Mouse (Mus musculus) heart, embryonic 10.5 days (tissue): ENCODE data around the gene Plekha7. TPM values are rescaled to one million over a fixed set of nuclear protein-coding genes. Genes with fewer than 3 reads are reported as not detected.

Experiments used
- DNase-seq: peaks from one replicate; pipeline ENCODE4 v3.0.0-alpha.2; 2017; ENCODE audit warnings: low spot score
- H3K27ac ChIP-seq: fragments of 300-500 bp; sonication (generic); 2 replicates; pipeline ENCODE4 v1.5.1; 2016; ENCODE audit warnings: mild to moderate bottlenecking
- H3K27me3 ChIP-seq: fragments of 300-500 bp; sonication (generic); 2 replicates; pipeline ENCODE4 v1.6.1; 2016; ENCODE audit warnings: mild to moderate bottlenecking; ENCODE audit not compliant: poor library complexity, insufficient read depth, severe bottlenecking
- H3K36me3 ChIP-seq: fragments of 300-500 bp; sonication (generic); 2 replicates; pipeline ENCODE4 v1.6.1; 2016; ENCODE audit warnings: mild to moderate bottlenecking, moderate library complexity
- H3K4me1 ChIP-seq: fragments of 300-500 bp; sonication (generic); 2 replicates; pipeline ENCODE4 v1.6.1; 2016; ENCODE audit warnings: mild to moderate bottlenecking
- H3K4me3 ChIP-seq: fragments of 300-500 bp; sonication (generic); 2 replicates; pipeline ENCODE4 v1.5.1; 2016; ENCODE audit warnings: mild to moderate bottlenecking, moderate library complexity
- H3K9me3 ChIP-seq: fragments of 300-500 bp; sonication (generic); 2 replicates; pipeline ENCODE4 v1.6.1; 2016; ENCODE audit warnings: mild to moderate bottlenecking, moderate library complexity
- WGBS: fragments of 180-500 bp; shearing (Covaris S2); methylation state at CpG from one replicate; pipeline ENCODE4 v1.1.7; 2016; 5-methylcytosine and 5-hydroxymethylcytosine counted together
- polyA plus RNA-seq: library from polyadenylated mRNA; unstranded; fragments of >200 nt; fragmentation: Nextera tagmentation; extraction: Ambion mirVana; gene quantifications from 2 replicates; pipeline ENCODE4 v1.2.1, GENCODE M21; 2016

Gene Plekha7
- polyA plus RNA-seq, 1 experiment from 2014 or later, result 49.0 TPM

DNA sequence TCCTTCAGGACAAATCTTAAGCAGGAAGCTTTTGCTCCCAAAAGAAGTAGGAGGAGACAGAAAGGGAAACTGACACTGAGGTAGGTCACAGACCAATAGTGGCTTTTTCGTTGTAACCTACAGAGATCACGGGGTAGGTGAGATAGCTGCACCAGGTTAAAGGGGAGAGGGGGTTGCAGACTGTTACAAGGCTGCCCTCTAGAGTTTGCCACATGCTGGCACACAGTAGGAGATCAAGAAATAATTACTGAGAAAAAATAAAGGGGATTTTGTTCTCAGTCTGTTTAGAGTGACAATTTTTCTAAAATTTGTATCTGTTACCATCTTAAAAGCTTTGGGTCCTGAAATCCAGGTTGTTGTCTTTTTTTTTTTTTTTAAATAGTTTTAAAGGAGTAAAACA lies 109.3 kb downstream of the Plekha7 start:
- Histone ChIP-seq H3K27ac (peak overlapping the region; percentile 81; the same call in 1 of the 2 replicates), H3K4me1 (peaks cover 95% of the 10 kb centered on the region), H3K36me3 (peaks cover 6% of the 10 kb centered on the region; the same call in 1 of the 2 replicates), H3K4me3 (peak overlapping the region; percentile 57), H3K27me3 (no peaks in the 10 kb centered on the region), H3K9me3 (no peaks in the 10 kb centered on the region)
- 5% methylated on average over 2 of the region's 2 CpGs for WGBS
- DNase-seq, result no peak

- DNase-seq, result peak; percentile 81
- H3K27me3 ChIP-seq, result no peaks in the 10 kb centered on the region
- no peaks in the 10 kb centered on the region for H3K9me3 ChIP-seq
- peak overlapping the region; percentile 57 for H3K4me3 ChIP-seq
- WGBS, result 11% methylated on average over 7 of the region's 7 CpGs
- H3K36me3 ChIP-seq, result peaks cover 6% of the 10 kb centered on the region; the same call in 1 of the 2 replicates
- peaks cover 94% of the 10 kb centered on the region for H3K4me1 ChIP-seq
- H3K27ac ChIP-seq, result peak overlapping the region; percentile 81
These were observed 109.8 kb downstream of the Plekha7 start for GRCm38 (mm10) chr7:116198407-116198806.

DNA sequence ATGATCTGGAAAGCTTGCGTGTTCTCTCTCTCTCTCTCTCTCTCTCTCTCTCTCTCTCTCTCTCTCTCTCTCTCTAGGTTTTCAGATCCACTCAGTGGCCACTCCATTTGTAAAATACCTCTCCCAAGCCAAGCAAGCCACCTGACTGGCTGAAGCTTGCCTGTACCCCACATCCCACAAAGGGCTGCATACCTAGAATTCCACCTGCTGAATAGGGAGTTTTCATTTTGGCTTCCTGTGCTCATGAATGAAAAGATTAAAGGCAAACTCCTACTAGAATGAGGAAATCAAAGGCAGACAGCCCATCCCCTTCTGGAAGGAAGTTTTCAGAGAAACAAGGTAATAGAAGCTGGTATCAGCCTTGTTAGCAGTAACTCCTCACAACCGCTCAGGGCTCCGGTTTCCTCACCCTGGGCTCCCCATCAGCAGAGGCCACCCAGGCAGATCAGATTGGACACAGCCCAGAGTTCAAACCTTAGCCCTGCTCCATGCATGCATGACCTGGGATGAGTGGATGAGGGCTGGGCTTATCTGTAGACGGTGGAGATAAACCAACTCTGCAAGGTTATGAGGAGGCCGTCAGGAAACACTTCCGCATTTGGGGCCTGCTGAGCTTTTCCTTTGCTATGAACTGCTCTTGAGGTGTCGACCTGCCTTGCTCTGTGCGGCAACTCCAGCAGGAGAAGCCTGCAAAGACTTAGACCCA lies 111.0 kb downstream of the Plekha7 start:
- peaks cover 95% of the 10 kb centered on the region for H3K4me1 ChIP-seq
- no peaks in the 10 kb centered on the region for H3K27me3 ChIP-seq
- H3K9me3 ChIP-seq, result no peaks in the 10 kb centered on the region
- no peak for DNase-seq
- WGBS, result 30% methylated on average over 8 of the region's 8 CpGs
- H3K4me3 ChIP-seq, result peak overlapping the region; percentile 57
- peak overlapping the region; percentile 81 for H3K27ac ChIP-seq
- H3K36me3 ChIP-seq, result peaks cover 6% of the 10 kb centered on the region; the same call in 1 of the 2 replicates

GRCm38 (mm10) chr7:116194996-116195395 lies 113.2 kb downstream of the Plekha7 start:
- H3K27ac ChIP-seq, result peak overlapping the region; percentile 81; the same call in 1 of the 2 replicates
- WGBS, result 81% methylated on average over 7 of the region's 7 CpGs

GRCm38 (mm10) chr7:116192966-116193365 lies 115.2 kb downstream of the Plekha7 start:
- Histone ChIP-seq H3K27ac (peak overlapping the region; percentile 81), H3K9me3 (no peaks in the 10 kb centered on the region), H3K36me3 (peaks cover 11% of the 10 kb centered on the region), H3K27me3 (no peaks in the 10 kb centered on the region), H3K4me3 (0 out of 2 replicates have a peak overlapping the region, but pooled peaks have one; percentile 1), H3K4me1 (peaks cover 98% of the 10 kb centered on the region)
- no peak for DNase-seq
- 73% methylated on average over 7 of the region's 7 CpGs for WGBS

More at GRCm38 (mm10) chr7:116194996-116195395, 113.2 kb downstream of the Plekha7 start:
- no peaks in the 10 kb centered on the region for H3K9me3 ChIP-seq
- DNase-seq, result no peak
- no peaks in the 10 kb centered on the region for H3K27me3 ChIP-seq
- no peak overlapping the region for H3K4me3 ChIP-seq
- peaks cover 97% of the 10 kb centered on the region for H3K4me1 ChIP-seq
- H3K36me3 ChIP-seq, result peaks cover 6% of the 10 kb centered on the region; the same call in 1 of the 2 replicates

DNA sequence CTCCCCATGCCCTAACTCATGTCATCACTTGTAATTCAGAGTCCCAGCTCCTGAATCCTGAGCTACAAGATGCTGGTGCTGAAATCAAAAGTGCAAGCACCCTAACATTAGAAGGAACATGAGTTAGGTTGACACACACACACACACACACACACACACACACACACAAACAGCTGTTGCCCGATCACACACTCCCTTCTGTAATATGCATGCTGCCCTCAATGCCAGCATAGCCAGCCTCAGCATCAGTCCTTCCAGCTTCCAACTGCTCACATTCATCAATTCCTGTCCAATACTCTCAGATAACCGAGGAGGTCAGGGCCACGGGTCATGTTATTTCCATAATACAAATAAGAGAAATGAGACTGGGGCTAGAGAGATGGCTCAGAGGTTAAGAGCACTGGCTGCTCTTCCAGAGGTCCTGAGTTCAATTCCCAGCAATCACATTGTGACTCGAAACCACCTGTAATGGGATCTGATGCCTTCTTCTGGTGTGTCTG lies 116.0 kb downstream of the Plekha7 start:
- Histone ChIP-seq H3K36me3 (peaks cover 19% of the 10 kb centered on the region), H3K9me3 (no peaks in the 10 kb centered on the region), H3K4me1 (peaks cover 98% of the 10 kb centered on the region), H3K4me3 (no peak overlapping the region), H3K27me3 (no peaks in the 10 kb centered on the region), H3K27ac (peak overlapping the region; percentile 81)
- DNase-seq, result no peak
- 62% methylated on average over 4 of the region's 4 CpGs for WGBS

DNA sequence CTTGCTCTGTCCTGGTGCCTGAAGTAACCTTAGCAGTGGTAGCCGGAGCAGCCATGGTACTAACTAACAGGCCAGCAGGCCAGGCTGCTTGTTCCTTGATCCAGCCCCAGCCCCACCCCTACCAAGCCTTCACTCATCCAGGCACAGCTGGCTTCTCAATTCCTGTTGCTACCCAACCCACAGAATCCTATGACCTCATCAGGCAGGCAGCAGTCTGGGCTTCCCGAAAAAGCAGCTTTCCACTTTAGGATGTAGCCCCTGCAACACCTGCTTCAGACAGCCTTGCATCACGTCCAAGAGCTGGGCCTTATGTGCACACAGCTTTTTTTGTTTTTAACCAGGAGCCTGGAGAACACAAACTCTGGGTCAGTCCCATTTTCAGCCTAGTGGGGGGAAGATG lies 117.0 kb downstream of the Plekha7 start:
- DNase-seq, result peak; percentile 89
- 12% methylated on average over 3 of the region's 3 CpGs for WGBS
- H3K4me3 ChIP-seq, result 0 out of 2 replicates have a peak overlapping the region, but pooled peaks have one; percentile 13
- H3K4me1 ChIP-seq, result peaks cover 98% of the 10 kb centered on the region
- no peaks in the 10 kb centered on the region for H3K27me3 ChIP-seq
- peak overlapping the region; percentile 81 for H3K27ac ChIP-seq
- no peaks in the 10 kb centered on the region for H3K9me3 ChIP-seq
- peaks cover 27% of the 10 kb centered on the region for H3K36me3 ChIP-seq

- H3K4me3 ChIP-seq, result peak overlapping the region; percentile 6; the same call in 1 of the 2 replicates
- DNase-seq, result peak; percentile 87
- no peaks in the 10 kb centered on the region for H3K27me3 ChIP-seq
- H3K27ac ChIP-seq, result peak overlapping the region; percentile 81
- no peaks in the 10 kb centered on the region for H3K9me3 ChIP-seq
- WGBS, result 18% methylated on average over 9 of the region's 9 CpGs
- H3K36me3 ChIP-seq, result peaks cover 21% of the 10 kb centered on the region
- peaks cover 98% of the 10 kb centered on the region for H3K4me1 ChIP-seq
These were observed 118.5 kb downstream of the Plekha7 start for GRCm38 (mm10) chr7:116189708-116190107.

DNA sequence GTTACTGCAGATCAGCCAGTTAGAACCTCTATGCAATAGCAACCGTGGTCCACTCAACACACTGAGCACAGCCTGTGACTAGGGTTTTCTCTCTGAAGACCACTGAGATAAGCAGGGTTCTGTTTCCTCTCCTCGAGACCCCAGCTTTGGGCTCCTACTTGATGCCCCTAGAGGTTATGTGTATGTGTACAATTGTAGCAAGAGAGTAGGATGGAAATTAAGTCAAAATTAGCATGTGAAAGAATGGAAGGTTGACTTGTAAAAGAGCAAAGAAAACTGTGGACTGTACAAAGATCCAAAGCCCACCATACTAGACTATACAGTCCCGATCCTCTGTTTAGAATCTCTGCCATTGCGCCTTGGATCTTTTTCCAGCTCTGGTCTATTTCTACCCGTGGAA lies 119.8 kb downstream of the Plekha7 start:
- Histone ChIP-seq H3K36me3 (peaks cover 23% of the 10 kb centered on the region), H3K9me3 (no peaks in the 10 kb centered on the region), H3K4me3 (no peak overlapping the region), H3K4me1 (peaks cover 98% of the 10 kb centered on the region), H3K27ac (peak overlapping the region; percentile 79), H3K27me3 (no peaks in the 10 kb centered on the region)
- DNase-seq, result no peak
- 74% methylated on average over 5 of the region's 5 CpGs for WGBS

GRCm38 (mm10) chr7:116187521-116187920 lies 120.7 kb downstream of the Plekha7 start:
- no peak overlapping the region for H3K4me3 ChIP-seq
- 46% methylated on average over 3 of the region's 3 CpGs for WGBS
- H3K36me3 ChIP-seq, result peaks cover 23% of the 10 kb centered on the region
- H3K27me3 ChIP-seq, result no peaks in the 10 kb centered on the region
- H3K4me1 ChIP-seq, result peaks cover 98% of the 10 kb centered on the region
- no peak for DNase-seq
- H3K9me3 ChIP-seq, result no peaks in the 10 kb centered on the region
- H3K27ac ChIP-seq, result peak overlapping the region; percentile 79

DNA sequence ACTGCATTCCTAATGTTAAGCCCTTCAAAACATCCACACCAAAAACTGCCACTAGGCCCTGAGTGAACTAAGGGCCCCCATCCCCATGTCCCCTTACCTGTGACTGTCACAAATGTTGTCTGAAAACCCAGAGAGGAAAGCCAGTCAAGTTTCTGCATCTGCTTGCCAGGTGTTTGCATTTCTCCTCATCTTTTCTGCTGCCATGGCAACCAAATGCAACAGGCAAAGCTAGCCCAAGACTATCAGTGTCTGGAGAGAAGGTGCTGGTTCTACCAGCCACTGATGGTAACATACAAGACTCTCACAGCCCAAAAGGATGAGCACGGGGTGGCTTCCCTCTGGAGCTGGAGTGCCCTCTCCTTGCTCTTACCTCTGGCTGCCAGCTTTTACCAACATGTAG lies 121.3 kb downstream of the Plekha7 start:
- H3K27me3 ChIP-seq, result no peaks in the 10 kb centered on the region
- H3K9me3 ChIP-seq, result no peaks in the 10 kb centered on the region
- DNase-seq, result no peak
- 67% methylated on average over 1 of the region's 1 CpGs for WGBS
- peaks cover 98% of the 10 kb centered on the region for H3K4me1 ChIP-seq
- peak overlapping the region; percentile 79 for H3K27ac ChIP-seq
- H3K36me3 ChIP-seq, result peaks cover 23% of the 10 kb centered on the region
- H3K4me3 ChIP-seq, result no peak overlapping the region

GRCm38 (mm10) chr7:116186156-116186555 lies 122.0 kb downstream of the Plekha7 start:
- no peaks in the 10 kb centered on the region for H3K9me3 ChIP-seq
- H3K27ac ChIP-seq, result peak overlapping the region; percentile 79
- H3K4me1 ChIP-seq, result peaks cover 98% of the 10 kb centered on the region
- H3K4me3 ChIP-seq, result no peak overlapping the region
- WGBS, result 45% methylated on average over 5 of the region's 5 CpGs
- H3K27me3 ChIP-seq, result no peaks in the 10 kb centered on the region
- peaks cover 24% of the 10 kb centered on the region for H3K36me3 ChIP-seq
- DNase-seq, result no peak

DNA sequence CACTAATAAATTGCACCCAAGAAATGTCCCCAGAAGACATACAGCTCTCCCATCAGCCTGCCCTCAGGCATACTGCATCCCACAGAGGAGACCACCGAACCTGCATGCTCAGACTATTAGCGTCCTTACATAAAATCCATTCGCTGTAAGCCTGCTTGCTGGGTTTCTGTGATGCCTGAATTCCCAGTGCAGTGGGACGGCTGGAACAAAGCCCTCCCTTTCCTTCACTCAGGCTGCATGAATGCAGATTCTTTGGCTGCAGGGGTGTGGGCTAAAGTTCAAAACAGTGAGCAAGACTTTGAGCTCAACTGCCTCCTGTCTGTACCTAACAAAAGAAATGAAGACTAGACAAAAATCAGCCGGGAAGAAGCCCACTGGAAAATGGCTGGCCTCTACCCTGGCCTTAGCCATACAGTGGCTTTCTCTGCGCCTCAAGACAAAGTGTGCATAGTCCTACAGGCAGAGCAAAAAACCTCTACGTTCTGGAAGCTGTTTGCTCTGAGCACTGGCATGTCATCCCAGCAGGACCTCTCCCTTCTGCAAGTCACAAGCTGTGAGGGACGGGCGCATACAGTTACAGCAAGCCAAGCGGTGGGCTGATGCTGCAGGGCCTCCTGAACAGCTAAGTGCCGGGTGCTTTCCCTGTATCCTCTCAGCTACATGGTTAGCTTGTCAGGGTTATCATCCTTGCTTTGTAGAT lies 123.7 kb downstream of the Plekha7 start:
- Histone ChIP-seq H3K27ac (peak overlapping the region; percentile 79), H3K36me3 (peaks cover 40% of the 10 kb centered on the region), H3K9me3 (no peaks in the 10 kb centered on the region), H3K27me3 (no peaks in the 10 kb centered on the region), H3K4me3 (0 out of 2 replicates have a peak overlapping the region, but pooled peaks have one; percentile 27), H3K4me1 (peaks cover 87% of the 10 kb centered on the region)
- no peak for DNase-seq
- WGBS, result 35% methylated on average over 11 of the region's 11 CpGs
